33 mouse cellular contexts compared by ENCODE assay signal in the genomic region with DNA sequence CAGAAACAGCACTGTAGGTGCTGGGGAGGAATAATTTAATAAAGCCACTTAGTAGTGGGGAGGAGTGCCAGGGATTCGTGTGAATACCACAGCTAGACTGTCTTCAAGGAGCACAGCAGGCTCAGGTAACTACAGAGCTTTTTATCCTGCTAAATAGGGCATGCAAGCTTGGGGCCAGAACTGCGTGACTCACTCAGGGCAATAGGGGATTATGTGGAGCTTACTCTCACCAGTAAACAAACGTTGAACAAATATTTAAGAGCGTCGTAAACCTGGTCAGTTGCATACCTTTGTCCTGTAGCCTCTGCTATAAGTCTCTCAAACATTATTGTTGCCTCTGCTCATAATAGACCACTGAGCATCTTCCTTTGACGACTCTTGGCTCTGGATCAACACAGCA.
DNase-seq lines count a peak whose midpoint lies in the region; ATAC-seq and TF ChIP-seq lines count a peak whose summit lies in the region.
"Had no signal": no experiment of that assay in that cellular context is flagged by ENCODE, and none has a peak within 500 bp of the region (broad histone marks: within the 10 kb centered on the region; RNA-seq: fewer than 3 reads in every experiment).

No protein-coding gene starts in this region.

- no peak for TF ChIP-seq POLR2A in myocyte (IDR thresholded peaks at IDR 0.05; ENCODE audit: insufficient read length, low read depth)

- H3K79me2 ChIP-seq in myocyte (ENCODE audit: control insufficient read depth, insufficient read depth), result no peaks in the 10 kb centered on the region

- no peak overlapping the region for H3ac ChIP-seq in myocyte (ENCODE audit: control insufficient read depth, insufficient read length)

- H3K4me3 ChIP-seq in forebrain, embryonic 13.5 days, result no peak overlapping the region
- no peak overlapping the region for H3K4me3 ChIP-seq in forebrain, embryonic 14.5 days (ENCODE audit: low read depth, low read length)
- no peak overlapping the region for H3K4me3 ChIP-seq in myocyte
- no peak overlapping the region for H3K4me3 ChIP-seq in midbrain, embryonic 15.5 days
- H3K4me3 ChIP-seq: forebrain, embryonic 15.5 days; gastrocnemius, adult 2 months; hindbrain, embryonic 12.5 days; kidney, embryonic 15.5 days; limb, embryonic 13.5 days; lung, embryonic 15.5 days had no signal

- no peaks in the 10 kb centered on the region for H3K27me3 ChIP-seq in forebrain, embryonic 13.5 days
- no peaks in the 10 kb centered on the region for H3K27me3 ChIP-seq in forebrain, embryonic 14.5 days (replicated peaks; ENCODE audit: control insufficient read depth, insufficient read depth, low read length)
- no peaks in the 10 kb centered on the region for H3K27me3 ChIP-seq in myocyte (ENCODE audit: control insufficient read depth, insufficient read depth, insufficient read length)
- no peaks in the 10 kb centered on the region for H3K27me3 ChIP-seq in midbrain, embryonic 15.5 days (replicated peaks)
- H3K27me3 ChIP-seq: forebrain, embryonic 15.5 days; hindbrain, embryonic 12.5 days; kidney, embryonic 15.5 days; limb, embryonic 13.5 days; lung, embryonic 15.5 days had no signal

- H3K9ac ChIP-seq in forebrain, embryonic 13.5 days, result no peak overlapping the region
- H3K9ac ChIP-seq in forebrain, embryonic 14.5 days (ENCODE audit: low read length), result no peak overlapping the region
- no peak overlapping the region for H3K9ac ChIP-seq in midbrain, embryonic 15.5 days
- H3K9ac ChIP-seq: forebrain, embryonic 15.5 days; hindbrain, embryonic 12.5 days; kidney, embryonic 15.5 days; limb, embryonic 13.5 days; lung, embryonic 15.5 days had no signal

- no peak overlapping the region for H3K27ac ChIP-seq in forebrain, embryonic 13.5 days
- no peak overlapping the region for H3K27ac ChIP-seq in forebrain, embryonic 14.5 days (ENCODE audit: low read depth, low read length)
- H3K27ac ChIP-seq in midbrain, embryonic 15.5 days, result no peak overlapping the region
- H3K27ac ChIP-seq: forebrain, embryonic 15.5 days; gastrocnemius, adult 2 months; hindbrain, embryonic 12.5 days; hindbrain, postnatal 0 days; kidney, embryonic 15.5 days; limb, embryonic 13.5 days; lung, embryonic 15.5 days had no signal

- H3K9me3 ChIP-seq in forebrain, embryonic 13.5 days (replicated peaks), result no peaks in the 10 kb centered on the region
- H3K9me3 ChIP-seq in forebrain, embryonic 14.5 days (replicated peaks; ENCODE audit: control insufficient read depth, low read length), result no peaks in the 10 kb centered on the region
- no peaks in the 10 kb centered on the region for H3K9me3 ChIP-seq in midbrain, embryonic 15.5 days
- H3K9me3 ChIP-seq: forebrain, embryonic 15.5 days; hindbrain, embryonic 12.5 days; kidney, embryonic 15.5 days; limb, embryonic 13.5 days; lung, embryonic 15.5 days had no signal

- H3K36me3 ChIP-seq in forebrain, embryonic 13.5 days (ENCODE audit: poor library complexity, severe bottlenecking), result no peaks in the 10 kb centered on the region
- no peaks in the 10 kb centered on the region for H3K36me3 ChIP-seq in forebrain, embryonic 14.5 days (ENCODE audit: control insufficient read depth, insufficient read depth, low read length)
- H3K36me3 ChIP-seq in myocyte (ENCODE audit: control insufficient read depth, insufficient read depth), result no peaks in the 10 kb centered on the region
- H3K36me3 ChIP-seq in midbrain, embryonic 15.5 days (replicated peaks), result no peaks in the 10 kb centered on the region
- H3K36me3 ChIP-seq: forebrain, embryonic 15.5 days; hindbrain, embryonic 12.5 days; kidney, embryonic 15.5 days; limb, embryonic 13.5 days; lung, embryonic 15.5 days had no signal

- peaks cover 9% of the 10 kb centered on the region for H3K4me1 ChIP-seq in forebrain, embryonic 13.5 days
- H3K4me1 ChIP-seq in forebrain, embryonic 14.5 days (ENCODE audit: control insufficient read depth, insufficient read depth, low read length), result 0 out of 2 replicates have a peak, but pooled peaks cover 5% of the 10 kb centered on the region
- no peaks in the 10 kb centered on the region for H3K4me1 ChIP-seq in midbrain, embryonic 15.5 days
- H3K4me1 ChIP-seq: hindbrain, embryonic 12.5 days; kidney, embryonic 15.5 days; lung, embryonic 15.5 days had no signal

- 22% methylated on average over 6 of the region's 6 CpGs for WGBS in forebrain, embryonic 13.5 days
- 16% methylated on average over 6 of the region's 6 CpGs for WGBS in forebrain, embryonic 14.5 days
- WGBS in midbrain, embryonic 15.5 days, result 49% methylated on average over 6 of the region's 6 CpGs

- DNase-seq in forebrain, embryonic 14.5 days (ENCODE audit: low spot score), result no peak
- DNase-seq in urinary bladder, postnatal 14 days (ENCODE audit: low spot score), result peak; percentile 24
- no peak for DNase-seq in urinary bladder, adult 18-20 months (ENCODE audit: low spot score in 2 of 2)
- no peak for DNase-seq in frontal cortex, postnatal 25 days (ENCODE audit: low spot score in 2 of 2)
- DNase-seq: adrenal gland, adult 2 months; adrenal gland, postnatal 36 days; cerebellum, adult 11-12 months; cerebellum, postnatal 10 days; gastrocnemius, adult 2 months; gastrocnemius, postnatal 36 days; heart, adult 18-20 months; heart, postnatal 36 days; kidney, adult 18-20 months; kidney, postnatal 36 days; lung, postnatal 36 days; right cerebral cortex, adult 18-20 months; spleen, adult 18-20 months; thymus, adult 18-20 months; thymus, postnatal 25 days had no signal

- no peak overlapping the region for H3K4me2 ChIP-seq in forebrain, embryonic 13.5 days
- H3K4me2 ChIP-seq in forebrain, embryonic 14.5 days (ENCODE audit: low read length), result no peak overlapping the region
- H3K4me2 ChIP-seq in myocyte (ENCODE audit: low read depth), result peak overlapping the region; percentile 38
- H3K4me2 ChIP-seq in midbrain, embryonic 15.5 days, result no peak overlapping the region
- H3K4me2 ChIP-seq: forebrain, embryonic 15.5 days; heart, embryonic 11.5 days; hindbrain, embryonic 12.5 days; kidney, embryonic 15.5 days; limb, embryonic 13.5 days; liver, embryonic 11.5 days; lung, embryonic 15.5 days; midbrain, embryonic 11.5 days had no signal

- 0 out of 2 replicates have a peak, but pooled peaks have one; percentile 36 for ATAC-seq in forebrain, embryonic 13.5 days
- ATAC-seq in forebrain, embryonic 14.5 days, result no peak
- no peak for ATAC-seq in midbrain, embryonic 15.5 days (replicated peaks)
- ATAC-seq: activated CD4-positive, CD25-positive, alpha-beta regulatory T cell, adult 4 months; CD4-positive, CD25-positive, alpha-beta regulatory T cell, adult 4 months; forebrain, embryonic 15.5 days; hindbrain, postnatal 0 days had no signal

TF ChIP-seq in myocyte, 11 proteins besides CTCF, POLR2A, EP300 and RAD21:
- TF ChIP-seq REST (IDR thresholded peaks at IDR 0.05; ENCODE audit: insufficient read depth, insufficient read length) (no peak), CEBPB (IDR thresholded peaks at IDR 0.05; ENCODE audit: insufficient read depth, poor library complexity, severe bottlenecking) (no peak), TCF12 (IDR thresholded peaks at IDR 0.05; ENCODE audit: insufficient read depth, poor library complexity, severe bottlenecking) (no peak)
